Mouse (Mus musculus) left cerebral cortex, postnatal 36 days (tissue): ENCODE results near the gene Nek10. TPM values are rescaled to one million over a fixed set of nuclear protein-coding genes. Genes with fewer than 3 reads are reported as not detected.
"Not testable (repeated sequence)": the region's sequence is repeated elsewhere in the genome, so short reads cannot be mapped to it uniquely, and the experiment has no call there.

Source experiments
- DNase-seq, 2 experiments: peaks; one replicate each; pipeline ENCODE4 v3.0.0; 2021 to 2022; ENCODE audit warnings: low spot score in 2 of 2, mixed read lengths in 1 of 2
- intact Hi-C: fragments of 180-260 bp; cut with DNase I; formaldehyde crosslinking; loops from one replicate; pipeline ENCODE4 v1.15.1; 2025
- total RNA-seq, 2 experiments: library from RNA; stranded (reverse); gene quantifications; 2 replicates each; pipeline ENCODE4 v1.2.3; 2021

Nek10 gene
- total RNA-seq: 1 to 10 TPM; 1.7 to 2.3 TPM

DNA sequence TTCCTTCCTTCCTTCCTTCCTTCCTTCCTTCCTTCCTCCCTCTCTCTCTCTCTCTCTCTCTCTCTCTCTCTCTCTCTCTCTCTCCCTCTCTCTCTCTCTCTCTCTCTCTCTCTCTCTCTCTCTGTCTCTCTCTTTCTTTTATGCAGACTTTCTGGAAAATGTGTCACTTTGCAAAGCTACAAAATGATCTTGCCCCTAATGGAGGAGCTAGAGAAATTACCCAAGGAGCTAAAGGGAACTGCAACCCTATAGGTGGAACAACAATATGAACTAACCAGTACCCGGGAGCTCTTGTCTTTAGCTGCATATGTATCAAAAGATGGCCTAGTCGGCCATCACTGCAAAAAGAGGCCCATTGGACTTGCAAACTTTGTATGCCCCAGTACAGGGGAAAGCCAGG is at the start of gene Nek10:
Gene Nek10 (plus strand): TSS at position 301 of the 400 bp plus-strand sequence.
- intact Hi-C loops, DNase-seq: not testable (repeated sequence)

DNA sequence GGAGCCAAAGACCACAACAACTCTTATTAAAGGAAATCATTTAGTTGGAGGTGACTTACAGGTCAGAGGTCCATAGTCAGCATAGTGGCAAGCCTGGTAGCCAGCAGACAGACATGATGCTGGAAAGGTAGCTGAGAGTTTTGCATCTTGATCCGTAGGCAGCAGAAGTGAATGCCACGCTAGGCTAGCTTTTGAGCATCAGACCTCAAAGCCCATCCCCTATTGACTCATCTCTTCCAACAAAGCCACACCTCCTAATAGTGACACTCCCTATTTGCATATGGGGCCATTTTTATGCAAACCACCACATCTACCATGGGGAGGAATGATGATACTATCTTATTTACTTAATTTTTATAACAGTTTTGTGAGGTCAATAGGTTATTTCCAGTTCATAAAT is 22.0 kb upstream of the Nek10 start:
- intact Hi-C loops: no loop called here
- no peak for DNase-seq

DNA sequence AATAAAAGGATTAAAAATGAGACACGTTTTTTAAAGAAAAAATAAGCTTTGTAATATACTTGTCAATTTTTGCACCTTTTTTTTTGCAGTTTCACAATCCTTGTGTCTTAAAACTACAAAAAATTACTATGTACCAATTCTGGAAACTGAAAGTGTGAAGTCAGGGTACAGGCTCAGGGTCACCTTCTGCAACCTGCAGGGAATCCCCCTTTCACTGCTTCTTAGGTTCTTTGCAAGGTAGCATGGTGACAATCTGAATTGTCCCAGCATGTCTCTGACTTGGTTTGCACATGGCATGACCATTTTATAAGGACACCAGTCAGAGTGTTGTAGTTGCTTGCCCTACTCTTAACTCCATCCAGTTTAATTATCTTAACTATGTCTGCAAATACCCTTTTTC is 19.0 kb upstream of the Nek10 start:
- DNase-seq: no peak
- intact Hi-C loops: no loop called here

DNA sequence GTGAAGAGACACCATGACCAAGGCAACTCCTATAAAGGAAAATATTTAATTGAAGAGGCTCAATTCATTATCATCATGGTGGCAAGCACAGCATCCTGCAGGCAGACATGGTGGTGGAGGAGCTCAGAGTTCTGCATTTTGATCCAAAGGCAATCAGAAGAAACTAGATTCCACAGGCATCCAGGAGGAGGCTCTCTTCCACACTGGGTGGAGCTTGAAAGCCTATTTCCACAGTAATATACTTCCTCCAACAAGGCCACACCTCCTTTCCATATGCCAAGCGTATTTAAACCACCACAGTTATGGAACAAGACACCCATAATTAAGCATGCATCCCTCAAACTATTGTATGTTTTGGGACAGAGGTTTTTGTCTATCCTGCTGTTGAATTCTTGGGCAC is 16.2 kb upstream of the Nek10 start:
- intact Hi-C loops: no loop called here
- no peak for DNase-seq

DNA sequence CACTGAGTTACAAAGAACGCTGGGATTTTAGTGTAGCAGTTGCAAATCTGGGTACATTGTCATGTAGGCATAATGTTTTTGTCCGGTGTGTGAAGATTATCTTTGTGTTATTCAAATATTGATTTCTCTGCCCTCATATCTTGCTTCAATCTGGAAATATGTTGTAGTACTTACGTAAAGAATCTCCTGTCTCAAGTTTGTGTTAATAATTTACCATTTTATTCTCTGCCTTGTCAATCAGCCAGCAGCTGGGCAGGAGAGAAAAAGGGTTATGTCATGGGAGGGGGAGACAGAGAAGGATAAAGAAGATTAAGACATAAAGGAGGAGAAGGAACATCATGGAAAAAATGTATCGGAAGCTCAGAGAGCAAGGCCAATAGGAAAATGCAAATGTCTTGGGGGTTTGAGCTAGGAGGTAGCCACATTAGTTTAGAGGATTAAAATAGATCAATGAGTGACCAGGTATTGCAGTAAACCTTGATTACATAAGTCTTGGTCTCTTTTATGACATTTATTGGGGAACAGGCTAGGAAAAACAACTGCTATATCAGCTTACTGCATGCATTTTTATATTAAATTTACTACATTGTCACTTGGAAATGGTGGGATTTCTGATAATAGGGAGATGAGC is 13.3 kb upstream of the Nek10 start:
- intact Hi-C loops: no loop called here
- no peak for DNase-seq

DNA sequence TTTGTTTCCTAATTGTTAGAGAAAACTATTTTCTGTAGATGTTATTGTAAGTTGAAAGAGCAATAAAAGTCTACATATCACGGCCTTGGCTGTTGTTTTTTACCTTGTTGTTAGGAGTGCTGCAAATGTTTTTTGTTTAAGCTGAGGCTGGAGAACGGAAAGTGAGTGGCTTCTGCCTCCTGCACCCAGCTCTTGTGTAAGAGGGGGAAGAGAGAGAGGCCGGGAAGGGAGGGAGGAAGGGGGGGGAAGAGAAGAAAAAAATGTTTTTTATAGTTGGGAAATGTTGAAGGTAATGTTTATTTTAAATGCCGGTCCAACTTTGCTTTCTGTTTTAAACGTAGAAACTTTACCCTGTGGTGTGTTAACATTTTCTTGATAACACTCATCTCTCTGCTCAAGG is 3.4 kb upstream of the Nek10 start:
- intact Hi-C loops: no loop called here
- no peak for DNase-seq

DNA sequence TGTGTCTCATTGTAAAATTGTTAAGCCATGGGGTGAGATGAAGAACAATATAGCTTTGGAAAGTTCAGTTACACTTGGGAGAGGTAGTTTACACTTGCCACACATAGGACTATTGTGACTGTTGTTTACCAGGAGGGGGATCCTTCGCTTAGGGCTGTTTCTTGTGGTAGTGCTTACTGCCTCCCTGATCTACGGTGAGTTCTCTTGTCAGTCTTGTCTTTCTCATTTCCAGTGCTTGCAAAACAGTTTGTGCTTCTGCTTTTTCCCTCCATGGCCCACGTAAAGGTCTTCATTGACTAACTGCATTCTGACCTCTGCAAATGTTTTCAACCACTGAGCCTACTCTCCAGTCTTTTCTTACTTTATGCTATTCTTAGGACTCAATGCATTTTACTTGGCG is 2.9 kb upstream of the Nek10 start:
- DNase-seq: no peak

DNA sequence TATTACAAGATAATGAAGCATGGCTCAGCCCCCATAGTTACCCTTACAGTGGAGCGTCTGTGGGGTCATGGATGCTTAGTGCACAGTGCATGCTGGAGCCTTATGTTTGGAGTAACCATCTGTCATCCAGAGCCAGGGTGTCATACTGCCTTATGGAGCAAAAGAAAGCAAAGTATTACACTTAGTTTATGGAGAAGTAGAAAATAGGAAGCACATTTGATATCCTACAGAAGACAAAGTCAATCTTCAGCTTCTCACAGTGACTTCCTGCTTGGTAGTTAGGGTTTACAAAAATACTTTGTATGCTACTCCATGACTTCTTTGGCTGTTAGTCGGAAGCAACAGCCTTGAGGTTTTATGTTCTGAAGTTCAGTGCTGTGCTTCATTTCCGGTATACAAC is 2.4 kb upstream of the Nek10 start:
- DNase-seq: no peak
- intact Hi-C loops: no loop called here

More for the DNA sequence above, 2.9 kb upstream of the Nek10 start:
- intact Hi-C loops: no loop called here

DNA sequence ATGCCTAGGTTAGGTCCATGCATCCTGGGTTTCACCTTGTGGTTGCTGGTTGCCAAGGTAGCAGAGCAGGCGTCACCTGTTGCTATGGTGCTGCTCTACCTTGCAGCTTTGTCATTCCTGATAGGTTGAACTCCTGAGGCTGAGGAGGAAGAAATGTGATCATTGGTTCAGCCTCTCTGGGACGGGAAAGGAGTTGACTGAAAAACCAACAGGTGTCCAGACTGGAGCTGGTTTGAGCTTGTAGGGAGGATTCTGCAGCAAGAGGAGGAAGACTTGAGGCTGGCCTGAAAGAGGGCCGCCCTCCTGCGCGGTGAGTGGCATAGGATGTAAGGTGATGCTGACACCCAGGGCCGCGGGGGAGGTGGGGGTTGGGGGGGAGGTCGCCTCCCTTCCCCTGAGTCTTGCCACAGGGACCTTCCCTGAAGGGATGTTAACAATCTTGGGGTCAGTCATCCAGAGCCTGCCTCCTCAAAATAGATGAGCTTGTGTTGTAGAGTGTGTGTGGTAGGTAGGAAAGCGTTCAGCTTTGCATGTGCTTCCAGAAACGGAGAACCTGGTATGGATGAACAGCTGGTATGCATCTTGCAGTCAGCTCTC is 804 bp downstream of the Nek10 start:
- peak; percentile 5 to 15 for DNase-seq
- intact Hi-C loops: no loop called here

DNA sequence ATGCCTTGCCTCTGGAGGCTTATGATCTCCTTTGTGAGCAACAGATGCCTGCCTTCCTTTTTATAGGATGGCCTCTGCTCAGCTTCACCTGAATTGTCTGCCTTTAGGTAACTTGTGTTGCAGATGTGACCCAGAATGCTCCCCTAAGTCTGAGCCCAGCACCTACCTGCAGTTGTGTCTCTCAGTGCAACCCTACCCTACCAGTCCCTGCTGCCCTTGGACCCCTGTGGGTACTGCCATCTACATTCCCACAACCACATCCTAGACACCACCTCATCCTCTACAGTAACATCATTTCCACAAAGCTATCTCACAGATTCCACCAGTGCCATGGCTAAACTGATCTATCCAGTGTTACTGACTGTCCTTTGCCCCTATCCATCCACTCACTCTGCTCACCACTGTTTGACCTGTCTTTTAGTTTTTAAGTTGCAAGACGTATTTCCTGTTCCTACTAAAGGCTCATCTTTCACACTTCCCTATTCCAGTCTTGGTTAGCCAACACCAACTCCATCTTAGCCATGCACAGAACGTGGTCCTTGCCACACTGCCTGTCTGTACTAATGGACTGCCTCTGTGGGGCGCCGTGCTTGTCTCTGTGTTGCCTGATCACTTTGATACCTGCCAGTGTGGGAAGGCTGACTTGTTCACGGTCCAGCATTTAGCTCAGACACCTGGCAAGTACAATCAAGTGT is 1.4 kb downstream of the Nek10 start:
- no peak for DNase-seq
- intact Hi-C loops: no loop called here

DNA sequence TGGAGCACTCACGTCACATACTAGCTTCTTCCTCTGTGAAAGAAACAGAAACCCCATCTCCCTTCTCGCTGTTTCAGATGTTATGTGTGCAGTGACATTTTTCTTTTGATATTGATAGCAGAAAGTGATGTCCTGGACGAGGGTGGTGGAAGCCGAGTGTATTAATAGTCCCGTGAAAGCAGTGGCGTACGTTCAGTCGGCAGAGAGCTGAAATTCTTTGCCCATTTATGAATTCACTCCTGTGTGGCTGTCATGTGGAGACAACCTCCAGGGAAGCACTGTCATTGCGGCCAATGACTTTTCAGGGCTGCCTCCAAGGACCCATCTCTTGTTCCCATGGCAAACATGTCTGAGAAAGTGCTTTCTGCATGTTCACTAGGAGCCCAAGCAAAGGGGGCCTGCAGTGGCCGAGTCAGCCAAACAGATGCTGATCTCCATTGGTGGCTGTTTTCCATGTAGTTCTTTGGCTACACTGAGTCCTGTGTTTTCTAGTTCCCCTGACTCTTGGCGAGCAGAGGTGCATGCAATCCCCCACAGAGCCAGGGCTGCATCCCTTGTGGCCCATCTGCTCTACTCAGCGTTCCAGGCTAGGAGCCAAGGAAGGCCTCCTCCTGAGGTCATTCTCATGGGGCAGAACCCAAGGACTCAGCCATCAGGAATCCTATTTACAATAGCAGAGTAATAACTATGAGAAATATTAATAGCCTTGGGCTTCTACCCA is 29.5 kb downstream of the Nek10 start:
- intact Hi-C loops: no loop called here
- peak; percentile 32 to 43 for DNase-seq

DNA sequence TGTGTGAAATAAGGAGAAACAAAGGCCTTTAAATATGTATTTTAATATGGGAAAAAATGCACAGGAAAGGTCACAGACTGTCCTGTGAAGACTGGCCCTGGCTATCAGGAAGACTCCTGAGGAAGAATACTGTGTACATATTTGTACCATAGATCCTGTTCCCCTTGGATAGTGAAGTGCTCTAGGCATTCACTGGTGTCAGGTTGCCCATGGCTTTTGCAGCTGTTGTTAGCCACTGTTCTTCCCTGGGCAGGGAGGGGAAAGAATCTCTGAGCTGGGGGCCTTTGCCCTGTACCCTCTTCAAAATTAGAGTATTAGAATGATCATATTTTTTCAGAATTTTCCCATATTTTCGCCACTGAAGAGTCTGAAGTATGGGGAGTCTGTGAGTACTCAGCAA is 30.3 kb downstream of the Nek10 start:
- intact Hi-C loops: no loop called here
- no peak for DNase-seq

DNA sequence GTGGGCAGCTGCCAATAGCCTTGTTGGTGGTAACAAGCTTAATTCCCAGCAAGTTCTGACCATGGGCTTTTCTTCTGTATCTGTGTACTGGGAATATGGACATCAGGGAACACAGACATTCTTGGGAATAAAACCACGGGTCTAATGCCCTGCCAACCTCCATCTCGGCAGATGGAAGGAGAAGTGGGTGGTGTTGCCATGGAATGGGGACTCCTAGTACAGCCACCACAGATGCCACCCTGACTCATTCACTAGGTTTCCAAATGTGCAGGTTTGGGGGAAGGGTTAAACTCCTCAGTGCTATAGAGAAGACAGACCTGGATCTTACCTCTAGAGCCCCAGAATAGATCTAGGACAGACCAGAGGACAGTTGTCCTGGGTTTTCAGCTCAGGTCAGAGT is 31.1 kb downstream of the Nek10 start:
- intact Hi-C loops: no loop called here
- DNase-seq: peak; percentile 19 to 40

DNA sequence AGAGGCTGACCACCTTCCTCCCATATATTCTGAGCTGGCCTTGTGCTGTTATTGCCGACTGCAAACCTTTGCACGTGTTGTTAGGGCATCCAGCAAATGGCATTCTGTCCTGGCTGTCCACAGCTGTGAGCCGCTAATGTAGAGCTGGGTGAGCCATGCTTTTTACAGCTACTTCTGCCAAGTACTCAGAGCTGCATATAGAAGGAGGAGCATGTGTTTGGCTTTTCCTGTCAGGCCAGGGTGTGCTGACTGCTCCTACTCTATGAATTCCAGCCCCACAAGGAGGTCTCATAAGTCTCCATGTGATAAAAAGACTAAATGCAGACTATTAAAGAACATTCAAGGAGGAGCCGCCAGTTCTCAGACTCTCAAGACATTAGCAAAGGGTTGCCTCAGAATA is 34.4 kb downstream of the Nek10 start:
- no peak for DNase-seq
- intact Hi-C loops: no loop called here

DNA sequence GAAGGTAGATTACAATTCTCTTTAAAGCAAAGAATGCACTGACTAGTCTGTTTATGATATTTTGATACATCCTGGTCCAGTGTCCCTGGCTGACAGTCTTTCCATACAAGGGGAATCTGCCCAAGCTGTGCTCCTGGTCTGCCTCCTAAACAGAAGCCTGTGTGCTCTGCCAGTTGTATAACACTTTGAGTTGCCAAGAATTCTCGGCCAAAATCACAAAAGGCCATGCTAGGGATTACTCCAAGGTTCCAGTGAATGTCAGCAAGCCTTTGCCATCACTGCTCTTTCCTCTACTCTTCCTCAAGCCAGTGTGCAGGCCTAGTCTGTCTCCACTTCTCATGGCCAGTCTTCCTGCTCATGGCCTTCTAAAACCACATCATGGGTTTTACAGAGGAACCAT is 34.9 kb downstream of the Nek10 start:
- DNase-seq: no peak
- intact Hi-C loops: no loop called here

DNA sequence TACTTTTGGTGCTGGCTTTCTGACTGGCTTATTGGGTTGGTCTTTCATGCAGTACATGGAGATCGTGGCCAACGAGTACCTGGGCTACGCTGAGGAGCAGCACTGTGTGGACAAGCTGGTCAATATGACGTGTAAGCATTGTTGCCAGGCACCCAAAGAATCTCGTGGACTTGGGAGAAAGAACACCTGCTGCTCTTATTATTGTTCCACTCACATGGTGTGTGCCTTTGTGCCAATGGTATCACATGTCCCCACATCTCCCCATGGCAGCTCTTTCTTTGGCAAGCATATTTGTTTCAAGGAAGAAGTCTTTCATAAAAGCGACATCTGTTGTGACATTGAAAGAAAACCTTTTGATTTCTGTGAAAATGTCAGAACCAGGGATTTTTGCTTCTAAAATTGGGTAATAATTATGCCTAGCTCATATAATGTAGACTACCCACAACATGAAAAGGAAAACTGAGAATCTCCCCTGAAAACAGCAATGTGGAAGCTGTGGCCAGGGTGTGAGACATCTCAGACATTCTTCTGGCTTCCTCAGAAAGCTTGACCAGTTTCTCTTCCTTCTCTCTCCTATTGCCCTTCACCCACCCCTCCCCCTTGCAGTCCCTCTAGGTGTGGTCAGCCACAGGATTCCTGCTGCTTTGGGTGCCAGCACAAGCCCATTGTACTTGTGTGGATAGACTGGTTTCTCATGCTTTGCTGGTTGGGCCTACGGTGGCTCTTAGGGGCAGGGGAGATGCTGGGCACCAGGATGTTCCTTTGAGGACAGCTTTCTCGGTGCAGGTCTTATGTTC is 39.7 kb downstream of the Nek10 start:
- DNase-seq: no peak
- intact Hi-C loops: no loop called here

DNA sequence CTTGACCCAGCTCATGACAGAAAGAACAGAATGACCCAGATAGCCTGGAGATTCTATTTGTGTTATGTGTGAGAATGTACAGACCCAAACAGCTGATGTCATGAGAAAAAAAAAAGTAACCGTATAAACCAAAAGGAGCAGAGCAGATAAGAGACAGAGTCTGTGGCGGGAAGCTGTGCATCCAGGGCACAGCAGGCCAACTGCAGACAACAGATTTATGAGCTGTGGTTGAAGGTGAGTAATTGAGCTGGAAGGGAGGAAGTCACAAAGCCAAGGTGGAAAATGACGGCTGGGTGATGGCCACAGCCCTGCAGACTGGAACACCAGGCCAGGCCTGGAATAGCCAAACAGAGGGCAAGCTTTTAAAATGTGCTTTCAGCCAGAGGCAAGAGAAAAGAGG is 49.6 kb downstream of the Nek10 start:
- intact Hi-C loops: loop anchor here (10.0 kb wide), 1 partner anchor 148 kb away; the partner anchor contains the start of gene Slc4a7
- no peak for DNase-seq

DNA sequence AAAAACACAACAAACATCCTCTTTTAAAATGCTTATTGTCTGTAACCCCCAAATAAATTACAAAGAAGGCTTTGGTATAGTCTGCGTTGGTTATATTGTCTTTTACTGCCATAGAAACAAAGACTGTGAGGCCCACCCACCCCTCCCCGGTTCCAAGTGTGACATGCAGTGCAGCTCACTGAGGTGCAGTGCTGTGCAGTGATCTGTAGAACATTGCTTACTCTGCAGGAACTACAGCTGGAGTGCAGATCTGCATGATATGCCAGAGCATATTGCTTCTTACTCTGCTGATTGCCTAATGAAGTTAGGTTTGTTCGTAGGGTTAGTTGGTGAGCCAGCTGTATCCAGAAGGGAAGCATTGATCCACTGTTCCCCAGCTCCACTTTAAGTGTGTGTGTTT is 57.1 kb downstream of the Nek10 start:
- no peak for DNase-seq
- intact Hi-C loops: loop anchor here (5.0 kb wide), 3 partner anchors 378 to 1522 kb away; partner anchors contain the start of gene Psmd6

DNA sequence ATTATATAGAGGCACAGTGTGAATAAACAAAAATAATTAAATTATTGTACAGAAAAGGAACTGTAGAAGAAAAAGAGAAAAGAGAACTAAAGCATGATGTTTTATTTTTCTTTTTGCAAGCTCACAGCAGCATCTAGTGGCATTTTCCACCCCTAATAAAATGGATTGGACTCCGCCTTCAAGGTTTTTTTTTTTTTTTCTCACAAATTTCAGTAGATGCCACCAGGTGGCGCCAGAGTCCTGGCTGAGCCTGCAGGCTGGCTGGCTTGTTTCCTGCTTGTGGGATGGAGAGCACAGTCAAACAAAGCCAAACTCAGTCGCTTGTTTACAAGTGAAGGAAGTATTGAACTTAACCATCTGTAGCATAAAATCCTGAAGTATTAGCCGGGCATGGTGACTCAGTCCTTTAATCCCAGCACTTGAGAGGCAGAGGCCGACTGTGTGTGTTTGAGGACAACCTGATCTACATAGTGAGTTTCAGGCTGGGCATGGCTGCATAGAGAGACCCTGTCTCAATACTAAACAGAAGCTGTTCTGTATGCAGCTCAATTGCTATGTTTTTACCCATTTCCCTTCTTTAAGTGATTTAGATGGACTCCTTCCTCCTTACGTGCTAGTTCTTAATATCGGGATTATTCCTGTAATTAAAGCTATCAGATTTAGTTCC is 60.6 kb downstream of the Nek10 start:
- DNase-seq: peak; percentile 73 to 79
- intact Hi-C loops: loop anchor here (1.0 to 5.0 kb wide), 5 partner anchors 41 to 1518 kb away; partner anchors contain the start of gene Psmd6
